Mouse (Mus musculus): ENCODE results near the gene Klhl18. TPM values are rescaled to one million over a fixed set of nuclear protein-coding genes. Genes with fewer than 3 reads are reported as not detected.
A peak's percentile ranks its signal among the peaks of the same experiment; 100 is the strongest.
"Not testable (repeated sequence)": the region's sequence is repeated elsewhere in the genome, so short reads cannot be mapped to it uniquely, and the experiment has no call there.

Gene Klhl18
- polyA plus RNA-seq, 1 experiment from 2014 or later, result 18.7 TPM

DNA sequence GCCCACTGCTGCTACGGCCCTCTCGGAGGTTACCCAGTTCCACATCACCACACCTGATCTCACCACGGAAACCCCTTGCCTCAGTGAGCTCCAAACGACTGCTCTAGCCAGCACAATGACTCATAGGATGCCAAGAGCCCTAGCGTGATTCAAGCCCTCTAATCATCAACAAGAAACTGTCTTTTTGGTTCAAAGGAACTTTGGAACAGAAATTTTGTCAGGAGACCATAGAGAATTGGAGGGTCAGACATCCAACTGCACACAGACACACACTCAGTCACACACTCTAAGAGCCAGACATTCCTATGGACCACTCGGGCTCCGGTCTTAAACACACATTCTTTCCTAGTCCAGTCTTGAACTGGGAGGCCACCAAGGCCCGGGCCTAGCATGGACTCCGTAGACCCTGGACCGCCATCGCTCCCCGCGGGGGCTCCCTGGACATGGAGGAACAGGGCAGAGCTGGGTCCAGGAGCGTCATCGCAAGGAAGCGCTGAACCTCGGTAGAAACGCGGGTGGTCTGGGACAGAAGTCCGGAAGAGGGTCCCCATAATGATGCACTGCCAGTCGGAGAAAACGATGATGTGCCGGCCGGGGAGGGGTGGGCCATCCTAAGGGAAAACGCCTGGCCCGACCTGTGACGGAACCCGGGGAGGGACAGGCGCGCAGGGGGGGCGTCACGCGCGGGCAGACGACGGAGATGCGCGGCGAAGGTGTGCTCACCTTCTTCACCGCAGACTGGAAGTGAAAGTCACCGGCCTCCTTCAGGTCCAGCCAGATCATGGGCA is 69.0 kb downstream of the Klhl18 start:
- peaks cover 54% of the 10 kb centered on the region for H3K79me2 ChIP-seq (ENCODE audit: inconsistent target)
- peak overlapping the region; percentile 72 for H3K27ac ChIP-seq
- 2% methylated on average over 41 of the region's 41 CpGs for WGBS (ENCODE audit: missing documents)
- peaks cover 1% of the 10 kb centered on the region; the same call in 1 of the 2 replicates for H3K36me3 ChIP-seq (ENCODE audit: inconsistent target)
- H3K4me3 ChIP-seq (ENCODE audit: inconsistent target), result peak overlapping the region; percentile 98

DNA sequence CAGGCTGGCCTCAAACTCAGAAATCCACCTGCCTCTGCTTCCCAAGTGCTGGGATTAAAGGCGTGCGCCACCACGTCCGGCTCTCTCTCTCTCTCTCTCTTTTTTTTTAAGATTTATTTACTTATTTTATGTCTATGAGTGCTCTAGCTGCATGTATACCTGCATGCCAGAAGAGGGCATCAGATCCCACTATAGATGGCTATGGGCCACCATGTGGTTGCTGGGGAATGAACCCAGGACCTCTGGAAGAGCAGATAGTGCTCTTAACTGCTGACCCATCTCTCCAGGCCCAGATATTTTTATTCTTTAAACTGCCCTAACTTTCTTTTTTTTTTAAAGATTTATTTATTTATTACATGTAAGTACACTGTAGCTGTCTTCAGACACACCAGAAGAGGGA is 73.3 kb downstream of the Klhl18 start:
- H3K27ac ChIP-seq; H3K4me3 ChIP-seq (ENCODE audit: inconsistent target): not testable (repeated sequence)
- peaks cover 96% of the 10 kb centered on the region for H3K79me2 ChIP-seq (ENCODE audit: inconsistent target)
- H3K36me3 ChIP-seq (ENCODE audit: inconsistent target), result peaks cover 16% of the 10 kb centered on the region; the same call in 1 of the 2 replicates
- WGBS (ENCODE audit: missing documents), result 97% methylated on average over 4 of the region's 4 CpGs

DNA sequence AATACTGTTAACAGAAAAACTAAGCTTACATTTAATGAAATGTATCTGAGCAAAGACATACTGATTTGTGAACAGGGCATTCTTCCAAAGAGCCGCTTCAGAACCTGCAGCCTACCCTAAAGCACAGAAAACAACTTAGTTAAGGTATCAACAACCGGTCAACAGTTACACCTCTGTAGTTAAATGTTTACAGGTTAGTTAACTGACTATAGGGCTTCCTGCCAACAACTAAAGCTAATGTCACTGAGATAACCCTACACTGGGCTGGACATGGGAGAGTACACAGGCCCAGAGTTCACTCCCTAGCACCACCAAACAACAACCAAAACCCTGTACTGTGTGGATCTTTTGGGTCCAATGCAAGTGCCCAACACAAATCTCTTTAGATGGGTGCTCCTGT is 73.8 kb downstream of the Klhl18 start:
- H3K36me3 ChIP-seq (ENCODE audit: inconsistent target), result peaks cover 20% of the 10 kb centered on the region; the same call in 1 of the 2 replicates

DNA sequence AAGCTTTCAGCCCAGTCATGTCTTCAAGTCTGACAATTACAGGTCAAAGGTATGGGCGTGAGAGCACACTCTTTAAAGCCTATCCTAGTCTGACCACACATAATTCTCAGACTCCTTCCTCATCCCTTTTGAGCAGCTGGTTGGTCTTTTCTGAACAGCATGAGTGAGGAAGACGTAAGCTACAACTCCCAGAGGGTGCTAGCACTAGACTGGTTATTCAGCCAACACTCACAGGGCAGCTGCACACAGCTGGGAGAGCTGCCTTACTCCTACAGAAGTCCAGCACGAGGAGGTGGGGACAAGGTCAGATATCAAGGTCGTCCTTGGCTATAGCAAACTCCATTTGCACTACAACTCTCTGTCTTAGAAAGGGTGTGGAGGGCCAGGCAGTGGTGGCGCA is 75.8 kb downstream of the Klhl18 start:
- H3K27ac ChIP-seq, result no peak overlapping the region
- H3K36me3 ChIP-seq (ENCODE audit: inconsistent target), result peaks cover 29% of the 10 kb centered on the region; the same call in 1 of the 2 replicates
- no peak overlapping the region for H3K4me3 ChIP-seq (ENCODE audit: inconsistent target)
- WGBS (ENCODE audit: missing documents), result 94% methylated on average over 4 of the region's 5 CpGs
- peaks cover 100% of the 10 kb centered on the region for H3K79me2 ChIP-seq (ENCODE audit: inconsistent target)

More for the DNA sequence above, 73.8 kb downstream of the Klhl18 start:
- H3K79me2 ChIP-seq (ENCODE audit: inconsistent target), result peaks cover 100% of the 10 kb centered on the region
- H3K4me3 ChIP-seq (ENCODE audit: inconsistent target), result no peak overlapping the region
- WGBS (ENCODE audit: missing documents), result 100% methylated on average over 2 of the region's 2 CpGs
- H3K27ac ChIP-seq, result no peak overlapping the region

DNA sequence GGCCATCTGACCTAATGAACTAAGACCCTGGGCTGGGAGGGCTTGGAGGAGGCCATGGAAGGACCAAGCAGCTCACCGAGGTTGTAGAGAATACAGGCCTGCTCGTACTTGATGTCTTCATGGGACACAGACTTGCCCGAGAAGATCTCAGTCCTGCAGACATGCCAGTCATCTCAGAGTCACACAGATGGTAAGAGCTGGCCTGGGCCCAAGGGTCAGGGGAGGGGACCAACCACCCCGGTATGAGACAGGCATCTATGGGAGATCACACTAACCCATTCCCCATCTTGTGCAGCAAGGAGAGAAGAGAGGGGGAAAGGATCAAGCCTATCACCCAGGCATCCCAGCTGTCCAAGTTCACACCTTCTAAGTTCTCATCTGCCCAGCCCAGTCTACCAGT is 83.2 kb downstream of the Klhl18 start:
- Histone ChIP-seq H3K4me3 (ENCODE audit: inconsistent target) (no peak overlapping the region), H3K27ac (no peak overlapping the region), H3K79me2 (ENCODE audit: inconsistent target) (peaks cover 60% of the 10 kb centered on the region), H3K36me3 (ENCODE audit: inconsistent target) (peaks cover 83% of the 10 kb centered on the region)
- 94% methylated on average over 4 of the region's 4 CpGs for WGBS (ENCODE audit: missing documents)

- no peak overlapping the region for H3K27ac ChIP-seq
- peaks cover 35% of the 10 kb centered on the region for H3K79me2 ChIP-seq (ENCODE audit: inconsistent target)
- H3K36me3 ChIP-seq (ENCODE audit: inconsistent target), result peaks cover 92% of the 10 kb centered on the region
- no peak overlapping the region for H3K4me3 ChIP-seq (ENCODE audit: inconsistent target)
- WGBS (ENCODE audit: missing documents), result 97% methylated on average over 3 of the region's 3 CpGs
These were observed 85.7 kb downstream of the Klhl18 start for GRCm38 (mm10) chr9:110390843-110391242.

DNA sequence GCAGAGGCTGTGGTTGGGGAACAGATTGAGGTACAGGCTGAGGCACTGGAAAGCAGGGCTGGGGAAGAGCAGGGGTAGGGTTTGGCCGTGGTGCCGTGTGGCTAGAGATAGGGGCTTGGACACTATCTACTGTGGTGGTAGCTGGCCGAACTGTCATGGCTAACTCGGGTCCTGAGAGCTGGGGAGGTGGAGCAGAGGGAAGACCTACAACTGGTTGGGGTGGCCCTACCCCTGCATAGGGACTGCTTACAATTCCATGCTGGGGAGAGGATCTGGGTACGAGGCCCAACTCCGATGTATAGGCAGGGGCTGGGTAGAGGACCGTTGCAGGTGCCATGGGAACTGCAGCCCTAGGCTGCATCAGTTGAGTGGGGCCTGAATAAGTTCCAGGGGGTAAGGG is 88.5 kb downstream of the Klhl18 start:
- H3K36me3 ChIP-seq (ENCODE audit: inconsistent target), result peaks cover 92% of the 10 kb centered on the region
- H3K4me3 ChIP-seq (ENCODE audit: inconsistent target), result no peak overlapping the region
- WGBS (ENCODE audit: missing documents), result 94% methylated on average over 7 of the region's 7 CpGs
- no peak overlapping the region for H3K27ac ChIP-seq
- H3K79me2 ChIP-seq (ENCODE audit: inconsistent target), result peaks cover 7% of the 10 kb centered on the region; the same call in 1 of the 2 replicates

DNA sequence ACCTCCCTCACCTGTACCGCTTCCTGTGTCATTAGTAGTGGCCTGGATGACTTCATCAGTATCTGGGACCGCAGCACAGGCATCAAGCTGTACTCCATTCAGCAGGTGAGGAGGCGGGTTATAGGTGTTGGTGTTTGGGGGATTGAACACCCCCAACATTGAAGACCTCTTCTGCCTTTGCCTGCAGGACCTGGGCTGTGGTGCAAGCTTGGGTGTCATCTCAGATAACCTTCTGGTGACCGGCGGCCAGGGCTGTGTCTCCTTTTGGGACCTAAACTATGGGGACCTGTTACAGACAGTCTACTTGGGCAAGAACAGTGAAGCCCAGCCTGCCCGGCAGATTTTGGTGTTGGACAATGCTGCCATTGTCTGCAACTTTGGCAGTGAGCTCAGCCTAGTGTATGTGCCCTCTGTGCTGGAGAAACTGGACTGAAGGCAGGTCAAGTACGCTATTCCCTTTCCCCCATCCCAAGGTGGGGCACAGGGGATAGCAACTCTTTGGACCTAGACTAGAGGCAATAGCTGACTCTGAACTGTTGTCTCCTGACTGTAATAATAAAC is 92.0 kb downstream of the Klhl18 start:
- H3K4me3 ChIP-seq (ENCODE audit: inconsistent target), result no peak overlapping the region
- WGBS (ENCODE audit: missing documents), result 96% methylated on average over 7 of the region's 7 CpGs
- H3K36me3 ChIP-seq (ENCODE audit: inconsistent target), result peaks cover 56% of the 10 kb centered on the region
- H3K27ac ChIP-seq, result no peak overlapping the region
- no peaks in the 10 kb centered on the region for H3K79me2 ChIP-seq (ENCODE audit: inconsistent target)

GRCm38 (mm10) chr9:110381292-110381691 is 95.2 kb downstream of the Klhl18 start:
- Histone ChIP-seq H3K79me2 (ENCODE audit: inconsistent target) (no peaks in the 10 kb centered on the region), H3K27ac (no peak overlapping the region), H3K4me3 (ENCODE audit: inconsistent target) (no peak overlapping the region), H3K36me3 (ENCODE audit: inconsistent target) (peaks cover 45% of the 10 kb centered on the region)
- 84% methylated on average over 11 of the region's 12 CpGs for WGBS (ENCODE audit: missing documents)

GRCm38 (mm10) chr9:110380662-110381061 is 95.8 kb downstream of the Klhl18 start:
- Histone ChIP-seq H3K27ac (no peak overlapping the region), H3K79me2 (ENCODE audit: inconsistent target) (no peaks in the 10 kb centered on the region), H3K36me3 (ENCODE audit: inconsistent target) (peaks cover 39% of the 10 kb centered on the region), H3K4me3 (ENCODE audit: inconsistent target) (no peak overlapping the region)
- 89% methylated on average over 20 of the region's 21 CpGs for WGBS (ENCODE audit: missing documents)

DNA sequence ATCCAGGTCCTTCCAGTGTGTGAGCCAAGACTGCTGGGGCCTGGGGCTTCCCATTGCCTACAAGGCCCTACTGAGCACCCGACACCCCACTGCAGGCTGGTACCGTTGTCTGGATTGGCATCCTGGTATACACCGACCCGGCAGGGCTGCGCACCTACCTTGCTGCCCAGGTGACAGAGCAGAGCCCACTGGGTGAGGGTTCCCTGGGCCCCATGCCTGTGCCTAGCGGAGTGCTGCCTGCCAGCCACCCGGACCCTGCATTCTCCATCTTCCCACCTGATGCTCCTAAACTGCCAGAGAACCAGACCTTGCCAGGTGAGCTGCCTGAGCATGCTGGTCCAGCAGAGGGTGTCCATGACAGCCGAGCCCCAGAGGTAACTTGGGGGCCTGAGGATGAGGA is 97.1 kb downstream of the Klhl18 start:
- Histone ChIP-seq H3K4me3 (ENCODE audit: inconsistent target) (no peak overlapping the region), H3K27ac (no peak overlapping the region), H3K36me3 (ENCODE audit: inconsistent target) (peaks cover 26% of the 10 kb centered on the region), H3K79me2 (ENCODE audit: inconsistent target) (no peaks in the 10 kb centered on the region)
- 93% methylated on average over 8 of the region's 8 CpGs for WGBS (ENCODE audit: missing documents)

DNA sequence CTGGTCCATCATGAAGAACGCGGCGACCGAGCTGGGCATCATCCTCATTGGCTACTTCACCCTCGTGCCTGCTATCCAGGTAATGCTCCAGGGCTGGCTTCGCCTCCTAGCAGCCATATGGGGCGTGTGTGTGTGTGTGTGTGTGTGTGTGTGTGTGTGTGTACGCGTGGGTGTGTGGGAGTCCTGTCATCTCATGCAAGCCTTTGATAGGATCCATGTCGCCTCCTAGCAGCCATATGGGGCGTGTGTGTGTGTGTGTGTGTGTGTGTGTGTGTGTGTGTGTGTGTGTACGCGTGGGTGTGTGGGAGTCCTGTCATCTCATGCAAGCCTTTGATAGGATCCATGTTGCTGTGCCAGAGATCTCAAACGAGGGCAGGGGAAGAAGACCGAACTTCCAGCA is 98.8 kb downstream of the Klhl18 start:
- H3K4me3 ChIP-seq (ENCODE audit: inconsistent target); H3K27ac ChIP-seq; H3K79me2 ChIP-seq (ENCODE audit: inconsistent target): not testable (repeated sequence)
- WGBS (ENCODE audit: missing documents), result 98% methylated on average over 9 of the region's 15 CpGs
- H3K36me3 ChIP-seq (ENCODE audit: inconsistent target), result peaks cover 26% of the 10 kb centered on the region

Other genes starting within 250 kb of the Klhl18 start
- gene Cspg5, start 232.9 kb downstream of the Klhl18 start, polyA plus RNA-seq (2018), result 0.06 to 0.24 TPM (median 0.18 TPM) in 3 replicates
- gene Elp6, start 171.5 kb downstream of the Klhl18 start, polyA plus RNA-seq (2018), result 1.6 to 7.4 TPM (median 4.7 TPM) in 3 replicates
- 19.4 to 24.3 TPM (median 20.9 TPM) in 3 replicates for gene Scap, start 143.4 kb downstream of the Klhl18 start, polyA plus RNA-seq (2018)
- 24.2 to 31.4 TPM (median 26.4 TPM) in 3 replicates for gene Ptpn23, start 68.5 kb downstream of the Klhl18 start, polyA plus RNA-seq (2018)
- gene Ngp, start 56.9 kb downstream of the Klhl18 start, polyA plus RNA-seq (2018), result 2.3 to 84.1 TPM (median 17.7 TPM) in 3 replicates
- gene Kif9, start 264 bp upstream of the Klhl18 start, polyA plus RNA-seq (2018), result 1.7 to 6.0 TPM (median 3.1 TPM) in 3 replicates
- gene Setd2, start 55.9 kb upstream of the Klhl18 start, polyA plus RNA-seq (2018), result 38.1 to 71.6 TPM (median 41.4 TPM) in 3 replicates
- 0.95 to 4.3 TPM (median 2.3 TPM) in 3 replicates for gene Nradd, start 147.8 kb upstream of the Klhl18 start, polyA plus RNA-seq (2018)
- 8.6 to 16.6 TPM (median 14.0 TPM) in 3 replicates for gene Nbeal2, start 177.5 kb upstream of the Klhl18 start, polyA plus RNA-seq (2018)
- 80.9 to 152 TPM (median 147 TPM) in 3 replicates for gene Ccdc12, start 179.8 kb upstream of the Klhl18 start, polyA plus RNA-seq (2018)

Data from macrophage (primary cell).